Mouse (Mus musculus) naive thymus-derived CD4-positive, alpha-beta T cell, adult 2 months (primary cell): ENCODE measurements at regions not wholly inside any gene's neighbourhood (a gene's known extent, or its start where the extent isn't known, plus 50 kb on each side); places are given as distances from the start of the nearest gene placed in this dataset.

Experiments used
- DNase-seq: peaks from one replicate; pipeline ENCODE4 v3.0.0-alpha.2; 2011; ENCODE audit warnings: low read depth

GRCm38 (mm10) chr16:26302045-26302444, 69.6 kb downstream of the Cldn1 start:
- DNase-seq, result no peak

GRCm38 (mm10) chr16:26291692-26292091, 79.9 kb downstream of the Cldn1 start:
- no peak for DNase-seq

GRCm38 (mm10) chr16:26285627-26286026, 86.0 kb downstream of the Cldn1 start:
- no peak for DNase-seq

GRCm38 (mm10) chr16:26284713-26285112, 86.9 kb downstream of the Cldn1 start:
- no peak for DNase-seq

GRCm38 (mm10) chr16:26282418-26282817, 89.2 kb downstream of the Cldn1 start:
- DNase-seq, result no peak

GRCm38 (mm10) chr16:26281496-26281895, 90.1 kb downstream of the Cldn1 start:
- DNase-seq, result no peak

GRCm38 (mm10) chr16:26276789-26277188, 94.9 kb downstream of the Cldn1 start:
- no peak for DNase-seq

- DNase-seq, result no peak
Measured at GRCm38 (mm10) chr16:26252824-26253223, 118.8 kb downstream of the Cldn1 start.

GRCm38 (mm10) chr16:26251698-26252097, 119.9 kb downstream of the Cldn1 start:
- no peak for DNase-seq

- no peak for DNase-seq
Measured at GRCm38 (mm10) chr16:26251027-26251426, 120.6 kb downstream of the Cldn1 start.

GRCm38 (mm10) chr16:26248939-26249338, 122.7 kb downstream of the Cldn1 start:
- DNase-seq, result no peak

GRCm38 (mm10) chr16:26247926-26248325, 123.7 kb downstream of the Cldn1 start:
- DNase-seq, result no peak

- no peak for DNase-seq
Measured at GRCm38 (mm10) chr16:26235239-26235638, 129.7 kb upstream of the P3h2 start.

GRCm38 (mm10) chr16:26234113-26234512, 128.5 kb upstream of the P3h2 start:
- DNase-seq, result peak; percentile 19

GRCm38 (mm10) chr16:26231110-26231509, 125.5 kb upstream of the P3h2 start:
- DNase-seq, result no peak

- no peak for DNase-seq
Measured at GRCm38 (mm10) chr16:26211418-26211817, 105.8 kb upstream of the P3h2 start.

GRCm38 (mm10) chr16:26199125-26199524, 93.5 kb upstream of the P3h2 start:
- peak; percentile 0 for DNase-seq

- DNase-seq, result no peak
Measured at GRCm38 (mm10) chr16:26196345-26196744, 90.8 kb upstream of the P3h2 start.

- DNase-seq, result no peak
Measured at GRCm38 (mm10) chr16:26185288-26186281, 80.0 kb upstream of the P3h2 start.

GRCm38 (mm10) chr16:26184647-26185262, 79.2 kb upstream of the P3h2 start:
- DNase-seq, result no peak

GRCm38 (mm10) chr16:26183530-26183929, 77.9 kb upstream of the P3h2 start:
- DNase-seq, result no peak

GRCm38 (mm10) chr16:26181716-26182115, 76.1 kb upstream of the P3h2 start:
- DNase-seq, result no peak

GRCm38 (mm10) chr16:26171441-26171840, 65.9 kb upstream of the P3h2 start:
- DNase-seq, result no peak
